Mouse (Mus musculus) embryonic fibroblast, embryonic 13.5 days (primary cell): ENCODE measurements around the gene Pold4. TPM values are rescaled to one million over a fixed set of nuclear protein-coding genes. Genes with fewer than 3 reads are reported as not detected.

ENCODE experiments used
- H3K27ac ChIP-seq: 2 replicates; pipeline ENCODE4 v1.5.1; 2012; ENCODE audit warnings: low read length, control low read depth, inconsistent platforms; ENCODE audit not compliant: insufficient read depth
- H3K4me1 ChIP-seq: 2 replicates; pipeline ENCODE4 v1.6.1; 2011; ENCODE audit warnings: low read length; ENCODE audit not compliant: control insufficient read depth, insufficient read depth
- H3K4me3 ChIP-seq: 2 replicates; pipeline ENCODE4 v1.5.1; 2011; ENCODE audit warnings: mild to moderate bottlenecking, control low read depth, low read length; ENCODE audit not compliant: insufficient read depth
- CTCF ChIP-seq: IDR thresholded peaks from 2 replicates; pipeline ENCODE4 v1.5.1; 2011; ENCODE audit warnings: mild to moderate bottlenecking, control low read depth, low read length, moderate library complexity, borderline replicate concordance; ENCODE audit not compliant: insufficient read depth
- POLR2A ChIP-seq: IDR thresholded peaks from 2 replicates; pipeline ENCODE4 v1.6.1; 2011; ENCODE audit warnings: low read depth, mild to moderate bottlenecking, control low read depth, low read length, moderate library complexity
- polyA plus RNA-seq: library from polyadenylated mRNA; stranded (reverse); fragments of >200 nt; gene quantifications from 2 replicates; pipeline ENCODE4 v1.2.4, GENCODE M21; 2011; ENCODE audit warnings: low read depth; ENCODE audit not compliant: missing spikeins, insufficient read length

Pold4 gene
- 55.2 and 55.8 TPM in 2 replicates for polyA plus RNA-seq

DNA sequence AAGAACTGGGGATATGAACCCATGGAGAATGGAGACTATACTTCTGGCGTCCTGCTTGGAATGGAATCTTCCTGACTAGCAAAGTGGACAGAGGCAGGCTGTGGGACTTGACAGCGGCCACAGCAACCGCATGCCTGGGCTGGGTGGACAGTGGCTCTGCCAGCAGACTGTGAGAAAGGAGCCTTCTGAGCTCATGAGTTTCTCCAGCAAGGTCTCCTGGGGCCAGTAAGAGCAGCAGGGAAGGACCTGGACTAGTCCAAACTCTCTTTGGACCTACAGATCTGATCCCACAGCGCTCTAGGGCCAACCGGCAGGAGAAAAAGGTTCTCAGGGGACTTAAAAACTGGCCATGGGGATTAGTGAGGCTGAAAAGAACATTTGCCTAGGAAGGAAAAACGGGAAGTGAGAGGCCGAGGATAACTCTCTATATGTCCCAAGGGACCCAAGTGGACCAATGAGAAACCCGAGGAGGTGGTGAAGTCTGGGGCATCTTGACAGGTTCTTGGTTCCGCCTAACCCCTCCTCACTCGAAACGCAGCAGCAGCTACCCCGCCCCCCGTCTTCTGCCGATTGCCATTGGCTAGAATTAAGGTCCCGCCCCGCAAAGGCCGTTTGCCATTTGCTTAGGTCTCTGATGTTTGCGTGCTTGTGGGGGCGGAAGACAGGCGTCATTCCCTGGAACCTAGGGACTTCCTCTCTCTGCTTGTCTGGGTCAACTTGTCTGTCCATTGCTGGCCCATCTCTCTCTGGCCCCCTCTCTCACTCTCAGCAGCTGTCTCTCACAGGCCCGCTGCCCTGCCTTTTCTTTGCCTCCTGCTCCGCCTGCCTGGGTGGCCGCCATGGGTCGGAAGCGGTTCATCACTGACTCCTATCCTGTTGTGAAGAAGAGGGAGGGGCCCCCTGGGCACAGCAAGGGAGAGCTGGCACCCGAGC lies at the start of gene Pold4:
Gene Pold4 (plus strand): TSS at position 647 of the 933 bp plus-strand sequence.
- Histone ChIP-seq H3K27ac (peak within 1 kb of the TSS; percentile 85), H3K4me3 (peak within 1 kb of the TSS; percentile 56), H3K4me1 (peaks cover 10% of the 10 kb centered on the region)
- TF ChIP-seq POLR2A (peak; percentile 81), CTCF (no peak)

- no peak for TF ChIP-seq POLR2A
- H3K4me3 ChIP-seq = no peak overlapping the region
- 0 out of 2 replicates have a peak, but pooled peaks cover 3% of the 10 kb centered on the region for H3K4me1 ChIP-seq
- H3K27ac ChIP-seq = no peak overlapping the region
Observed at GRCm38 (mm10) chr19:4183689-4184088, 48.0 kb upstream of the Pold4 start.

DNA sequence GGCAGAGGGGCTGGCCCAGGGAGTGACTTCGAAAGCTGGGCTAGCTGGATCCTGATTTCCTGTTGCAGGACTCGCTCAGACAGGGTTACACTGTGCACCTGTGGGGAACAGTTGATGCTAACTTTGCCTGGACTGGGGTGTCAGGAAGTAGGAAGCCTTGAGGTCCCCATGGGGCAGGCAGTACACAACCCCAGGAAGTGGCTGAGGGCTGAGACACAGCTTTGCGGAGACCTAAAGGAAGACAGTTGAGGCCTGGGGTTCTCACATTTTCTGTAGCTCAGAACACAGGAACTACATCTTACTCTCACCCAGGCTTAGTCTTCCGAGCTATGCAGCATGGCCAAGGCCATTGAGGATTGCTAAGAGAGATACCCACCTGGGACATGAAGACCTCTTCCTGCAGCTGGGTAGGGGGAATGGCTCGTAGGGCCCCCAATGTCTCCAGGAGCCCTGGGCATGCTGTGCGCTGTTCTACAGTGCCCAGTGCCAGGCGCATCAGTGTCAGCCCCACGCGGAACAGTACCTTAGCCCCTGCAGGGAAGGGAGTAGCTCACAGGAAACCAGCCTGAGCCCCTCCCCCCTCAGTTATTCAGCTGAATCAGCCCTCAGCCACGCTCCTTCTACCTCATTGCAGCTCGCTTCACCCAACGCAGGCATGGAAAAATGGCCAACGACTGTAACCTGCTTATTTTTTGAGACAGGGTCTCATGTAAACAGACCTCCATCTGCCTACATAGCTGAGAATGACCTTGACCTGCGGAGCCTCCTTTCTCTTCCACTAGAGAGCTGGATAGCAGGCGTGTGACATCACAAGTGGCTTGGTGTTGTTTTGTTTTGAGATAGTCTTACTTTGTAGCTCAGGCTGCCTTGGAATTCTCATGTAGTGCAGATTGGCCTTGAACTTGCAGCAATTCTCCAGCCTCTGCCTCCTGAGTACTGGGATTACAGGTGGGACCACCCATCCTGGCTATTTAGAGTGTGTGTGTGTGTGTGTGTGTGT lies 46.4 kb upstream of the Pold4 start:
- TF ChIP-seq CTCF = no peak
- Histone ChIP-seq H3K4me3 (no peak overlapping the region), H3K4me1 (0 out of 2 replicates have a peak, but pooled peaks cover 3% of the 10 kb centered on the region), H3K27ac (no peak overlapping the region)

DNA sequence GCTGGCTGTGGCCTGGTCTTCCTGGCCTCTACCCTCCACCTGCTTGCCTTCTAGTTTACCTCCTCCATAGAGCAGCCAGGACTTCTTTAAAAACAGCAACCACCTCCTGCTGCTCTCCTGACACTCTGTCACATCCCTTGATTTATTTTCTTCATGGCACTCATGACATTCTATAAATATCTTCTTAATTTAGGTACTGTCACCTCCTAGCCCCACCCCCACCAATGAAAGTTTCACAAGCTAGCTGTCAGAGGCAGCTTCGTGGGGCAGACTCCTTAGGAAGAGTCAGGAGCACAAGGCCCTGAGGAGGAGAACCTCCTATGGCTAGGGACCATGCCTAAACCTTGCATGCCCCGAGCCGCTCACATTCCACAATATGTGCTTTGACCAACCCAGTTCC lies 44.4 kb upstream of the Pold4 start:
- Histone ChIP-seq H3K4me3 (no peak overlapping the region), H3K4me1 (peaks cover 7% of the 10 kb centered on the region; the same call in 1 of the 2 replicates), H3K27ac (no peak overlapping the region)
- no peak for TF ChIP-seq CTCF
- TF ChIP-seq POLR2A = no peak

DNA sequence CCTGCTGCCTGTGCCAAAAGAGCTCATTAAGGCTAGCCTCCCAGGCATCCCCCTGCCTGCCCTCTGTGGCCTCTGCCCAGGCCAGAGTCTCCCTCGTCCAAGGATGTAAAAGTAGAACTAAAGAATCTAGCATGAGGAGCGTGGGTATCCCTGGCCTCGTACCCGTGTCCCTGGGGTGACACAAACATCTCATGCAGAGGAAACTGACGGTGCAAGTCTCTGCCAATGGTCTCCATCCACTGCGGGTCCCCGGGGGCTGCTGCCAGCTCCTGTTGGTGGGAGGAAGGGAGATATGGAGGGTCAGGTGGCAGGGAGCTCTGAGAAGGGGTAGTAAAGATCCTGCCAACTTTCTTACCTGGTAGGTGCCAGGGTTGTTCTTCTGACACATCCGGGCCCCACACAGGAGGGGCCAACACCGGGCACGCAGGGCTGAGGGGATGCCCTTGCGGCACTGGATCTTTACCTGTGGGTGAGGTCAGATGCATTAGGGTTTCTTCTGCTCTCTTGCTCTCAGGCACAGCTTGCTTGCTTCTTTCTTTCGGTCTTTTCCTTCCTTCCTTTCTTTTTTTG lies 42.6 kb upstream of the Pold4 start:
- H3K4me3 ChIP-seq = no peak overlapping the region
- H3K4me1 ChIP-seq = peaks cover 13% of the 10 kb centered on the region
- no peak overlapping the region for H3K27ac ChIP-seq
- TF ChIP-seq CTCF (no peak), POLR2A (no peak)

GRCm38 (mm10) chr19:4190831-4191334 lies 40.8 kb upstream of the Pold4 start, which contains the start of gene Tbc1d10c:
TSS of gene Tbc1d10c (minus strand) at chr19:4191284.
- peak within 1 kb of the TSS; percentile 94 for H3K4me3 ChIP-seq
- no peak for TF ChIP-seq POLR2A
- no peak for TF ChIP-seq CTCF
- H3K4me1 ChIP-seq = peaks cover 10% of the 10 kb centered on the region
- peak within 1 kb of the TSS; percentile 76 for H3K27ac ChIP-seq

GRCm38 (mm10) chr19:4191528-4192250 lies 40.0 kb upstream of the Pold4 start, which contains the start of gene Ppp1ca:
TSS of gene Ppp1ca (plus strand) at chr19:4192065.
- TF ChIP-seq POLR2A = peak; percentile 89
- TF ChIP-seq CTCF = peak; percentile 47; the same call in 1 of the 2 replicates
- H3K27ac ChIP-seq = peak within 1 kb of the TSS; percentile 76
- peaks cover 18% of the 10 kb centered on the region for H3K4me1 ChIP-seq
- H3K4me3 ChIP-seq = peak within 1 kb of the TSS; percentile 94

DNA sequence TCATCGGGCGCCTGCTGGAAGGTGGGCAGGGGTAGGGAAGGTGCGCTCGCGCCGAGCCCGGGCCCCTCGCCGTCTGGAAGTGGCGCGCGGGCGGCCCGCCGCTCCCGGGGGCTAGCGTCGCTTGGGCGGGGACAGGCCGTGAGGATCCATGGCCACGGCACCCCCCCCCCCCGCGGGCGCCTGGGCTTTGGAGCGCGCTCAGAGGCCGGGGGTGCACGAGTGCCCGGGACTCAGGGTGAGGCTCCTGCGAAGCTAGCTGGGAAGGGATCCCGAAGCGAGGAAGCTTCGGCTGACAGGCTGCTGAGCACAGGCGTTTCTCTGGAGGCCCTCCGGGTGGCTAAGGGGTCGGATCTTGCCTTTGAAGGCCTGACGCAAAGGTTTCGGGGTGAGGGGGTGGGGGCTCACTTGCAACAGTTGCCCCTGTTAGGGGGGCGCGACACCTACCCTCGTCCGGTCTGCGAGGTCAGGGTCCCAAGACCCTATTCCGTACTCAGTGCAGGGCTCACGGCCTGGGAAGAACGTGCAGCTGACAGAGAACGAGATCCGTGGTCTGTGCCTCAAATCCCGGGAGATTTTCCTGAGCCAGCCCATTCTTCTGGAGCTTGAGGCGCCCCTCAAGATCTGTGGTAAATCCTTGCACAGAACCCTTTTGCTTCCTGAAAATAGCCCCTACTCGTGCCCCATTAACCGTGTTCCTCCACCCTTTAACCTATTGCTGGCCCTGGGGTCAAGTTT lies 39.3 kb upstream of the Pold4 start:
- TF ChIP-seq CTCF (no peak), POLR2A (no peak)
- Histone ChIP-seq H3K4me1 (peaks cover 19% of the 10 kb centered on the region), H3K27ac (peak overlapping the region; percentile 76), H3K4me3 (peak overlapping the region; percentile 94)
